Mouse (Mus musculus): ENCODE measurements around the gene Pde9a. TPM values are rescaled to one million over a fixed set of nuclear protein-coding genes. Genes with fewer than 3 reads are reported as not detected.

The Pde9a gene
- polyA plus RNA-seq (2015; fragmentation: Nextera tagmentation; extraction: Ambion mirVana): 6.5 and 14.8 TPM in 2 replicates

GRCm38 (mm10) chr17:31385671-31386665 is at the start of gene Pde9a:
Gene Pde9a, plus strand, starts transcription at chr17:31386210.

GRCm38 (mm10) chr17:31519946-31520838 is 134.2 kb downstream of the Pde9a start, which contains the start of the genes Wdr4 and Ndufv3:
Gene Wdr4, minus strand, starts transcription at chr17:31519980.
Gene Ndufv3, plus strand, starts transcription at chr17:31520115.

Other genes with a start within 250 kb of the Pde9a start
- 2.1 TPM in 1 of 2 replicates, not detected in the other for gene Tff2, start 241.9 kb upstream of the Pde9a start, polyA plus RNA-seq (2015; fragmentation: Nextera tagmentation; extraction: Ambion mirVana)
- 0.79 and 19.9 TPM in 2 replicates for gene Tff1, start 220.9 kb upstream of the Pde9a start, polyA plus RNA-seq (2015; fragmentation: Nextera tagmentation; extraction: Ambion mirVana)
- gene Tmprss3, start 187.2 kb upstream of the Pde9a start, polyA plus RNA-seq (2015; fragmentation: Nextera tagmentation; extraction: Ambion mirVana): not detected in 2 replicates
- 0.49 and 0.86 TPM in 2 replicates for gene Ubash3a, start 178.3 kb upstream of the Pde9a start, polyA plus RNA-seq (2015; fragmentation: Nextera tagmentation; extraction: Ambion mirVana)
- 2.5 TPM in 2 replicates for gene Rsph1, start 108.8 kb upstream of the Pde9a start, polyA plus RNA-seq (2015; fragmentation: Nextera tagmentation; extraction: Ambion mirVana)
- gene Slc37a1, start 99.4 kb upstream of the Pde9a start, polyA plus RNA-seq (2015; fragmentation: Nextera tagmentation; extraction: Ambion mirVana): 5.3 and 10.1 TPM in 2 replicates
- 15.4 and 16.7 TPM in 2 replicates for gene Wdr4, start 133.8 kb downstream of the Pde9a start, polyA plus RNA-seq (2015; fragmentation: Nextera tagmentation; extraction: Ambion mirVana)
- 443 and 494 TPM in 2 replicates for gene Ndufv3, start 133.9 kb downstream of the Pde9a start, polyA plus RNA-seq (2015; fragmentation: Nextera tagmentation; extraction: Ambion mirVana)
- 12.7 and 13.5 TPM in 2 replicates for gene Pknox1, start 178.5 kb downstream of the Pde9a start, polyA plus RNA-seq (2015; fragmentation: Nextera tagmentation; extraction: Ambion mirVana)